Mouse (Mus musculus) testis, adult 2 months (tissue): ENCODE data around the gene Sumf1.

Experiments
- CTCF ChIP-seq: fragments of 200-500 bp; IDR thresholded peaks from 2 replicates; pipeline ENCODE4 v1.5.1; 2012; ENCODE audit warnings: low read depth, mild to moderate bottlenecking, inconsistent platforms, low read length, moderate library complexity; ENCODE audit not compliant: control insufficient read depth, insufficient read depth, insufficient replicate concordance
- POLR2A ChIP-seq: fragments of 200-500 bp; IDR thresholded peaks from 2 replicates; pipeline ENCODE4 v1.6.1; 2012; ENCODE audit warnings: low read depth, mild to moderate bottlenecking, inconsistent platforms, low read length, moderate library complexity; ENCODE audit not compliant: control insufficient read depth

DNA sequence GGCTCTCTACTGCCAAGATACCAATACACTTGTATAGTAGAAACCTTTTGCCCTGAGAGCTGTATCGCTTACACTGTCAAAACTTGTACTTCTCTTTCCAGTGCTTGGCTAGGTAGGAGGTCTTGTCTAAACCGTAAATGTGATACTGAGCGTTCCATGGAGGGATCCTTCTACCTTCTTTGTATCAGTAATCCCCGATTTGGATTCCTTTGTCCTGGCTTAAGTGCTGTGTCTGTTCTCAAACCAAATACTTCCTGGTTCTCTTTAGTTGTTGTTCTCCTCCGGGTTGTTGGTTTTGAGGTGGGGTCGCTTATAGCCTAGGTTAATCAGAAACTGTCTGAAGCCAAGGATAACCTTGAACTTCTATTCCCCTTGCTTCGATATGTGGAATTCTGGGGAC lies 114.4 kb downstream of the Sumf1 start:
- TF ChIP-seq POLR2A (no peak), CTCF (no peak)
